Mouse (Mus musculus): ENCODE measurements around the gene Ror2. TPM values are rescaled to one million over a fixed set of nuclear protein-coding genes. Genes with fewer than 3 reads are reported as not detected.

The Ror2 gene
- polyA plus RNA-seq, 1 experiment from 2014 or later: 17.1 TPM

DNA sequence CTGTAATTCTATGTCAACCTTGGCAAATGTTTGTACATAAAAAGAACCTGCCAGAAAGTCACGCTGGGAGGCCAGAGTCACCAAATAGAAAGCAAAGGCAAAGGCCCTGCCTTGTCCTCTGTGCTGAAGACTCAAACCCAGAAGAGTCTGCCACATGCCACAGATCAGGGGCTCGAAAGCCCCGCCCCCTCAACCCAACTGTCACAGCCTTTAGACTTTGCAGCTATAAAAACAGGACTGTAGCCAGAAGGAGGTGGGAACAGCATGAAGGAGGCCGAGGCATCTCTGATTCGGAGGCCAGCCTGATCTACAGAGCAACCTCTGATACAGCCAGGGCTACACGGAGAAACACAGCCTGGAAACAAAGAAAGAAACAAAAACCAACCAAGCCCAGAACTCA, 37.8 kb downstream of the Ror2 start:
- Histone ChIP-seq H3K9me3 (no peaks in the 10 kb centered on the region), H3K27me3 (no peaks in the 10 kb centered on the region), H3K9ac (no peak overlapping the region), H3K4me3 (no peak overlapping the region), H3K36me3 (no peaks in the 10 kb centered on the region), H3K27ac (0 out of 2 replicates have a peak overlapping the region, but pooled peaks have one; percentile 69), H3K4me1 (peaks cover 65% of the 10 kb centered on the region), H3K4me2 (no peak overlapping the region)
- WGBS: 45% methylated on average over 6 of the region's 6 CpGs
- ATAC-seq (ENCODE audit: borderline replicate concordance, extremely low read depth, low FRiP score, low TSS enrichment): no peak

DNA sequence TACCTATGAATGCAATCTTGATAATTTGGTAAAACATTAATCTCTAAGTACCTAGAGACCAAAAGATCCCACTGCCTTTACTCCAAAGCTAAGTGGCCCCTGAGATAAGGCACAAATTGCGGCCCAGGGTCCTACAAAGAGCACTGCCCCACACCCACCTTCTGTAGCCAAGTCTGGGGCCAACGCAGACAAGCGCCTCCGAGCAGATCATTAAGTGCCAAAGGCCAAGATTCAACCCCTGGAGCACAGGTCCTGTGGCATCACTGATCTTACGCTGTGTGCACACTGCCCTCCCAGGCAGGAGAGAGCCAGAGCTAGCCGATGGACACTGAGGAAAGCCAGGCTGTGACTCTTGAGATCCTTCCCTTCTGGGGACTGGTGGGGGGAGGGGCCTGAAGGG, 38.7 kb downstream of the Ror2 start:
- no peaks in the 10 kb centered on the region for H3K36me3 ChIP-seq
- WGBS: 49% methylated on average over 6 of the region's 6 CpGs
- no peaks in the 10 kb centered on the region for H3K27me3 ChIP-seq
- H3K4me3 ChIP-seq: no peak overlapping the region
- peak; percentile 36; the same call in 1 of the 2 replicates for ATAC-seq (ENCODE audit: borderline replicate concordance, extremely low read depth, low FRiP score, low TSS enrichment)
- no peak overlapping the region for H3K9ac ChIP-seq
- no peak overlapping the region for H3K4me2 ChIP-seq
- peak overlapping the region; percentile 69 for H3K27ac ChIP-seq
- H3K4me1 ChIP-seq: peaks cover 65% of the 10 kb centered on the region
- no peaks in the 10 kb centered on the region for H3K9me3 ChIP-seq

DNA sequence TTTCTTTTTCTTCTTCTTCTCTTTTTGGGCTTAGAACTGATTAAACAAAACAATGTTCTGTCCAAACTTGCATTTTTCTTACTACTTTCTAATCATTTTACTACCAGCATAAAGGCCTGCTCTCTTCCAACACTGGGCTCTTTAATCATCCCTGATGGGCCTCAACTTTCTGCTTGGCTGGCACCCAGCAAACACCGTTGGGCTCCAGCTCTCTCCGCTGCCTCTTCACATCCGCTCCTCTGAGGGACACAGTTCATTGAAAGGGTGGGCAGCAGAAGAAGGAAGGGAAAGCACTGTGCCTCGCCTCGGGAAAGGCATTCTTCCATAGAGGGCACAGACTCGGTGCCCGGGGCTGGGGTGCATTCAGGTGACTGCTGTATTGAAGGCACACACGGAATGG, 41.8 kb downstream of the Ror2 start:
- Histone ChIP-seq H3K9ac (no peak overlapping the region), H3K9me3 (0 out of 2 replicates have a peak, but pooled peaks cover 5% of the 10 kb centered on the region), H3K27me3 (no peaks in the 10 kb centered on the region), H3K27ac (peak overlapping the region; percentile 34; the same call in 1 of the 2 replicates), H3K36me3 (no peaks in the 10 kb centered on the region), H3K4me2 (no peak overlapping the region), H3K4me1 (peaks cover 56% of the 10 kb centered on the region), H3K4me3 (no peak overlapping the region)
- no peak for ATAC-seq (ENCODE audit: borderline replicate concordance, extremely low read depth, low FRiP score, low TSS enrichment)
- 33% methylated on average over 8 of the region's 8 CpGs for WGBS

DNA sequence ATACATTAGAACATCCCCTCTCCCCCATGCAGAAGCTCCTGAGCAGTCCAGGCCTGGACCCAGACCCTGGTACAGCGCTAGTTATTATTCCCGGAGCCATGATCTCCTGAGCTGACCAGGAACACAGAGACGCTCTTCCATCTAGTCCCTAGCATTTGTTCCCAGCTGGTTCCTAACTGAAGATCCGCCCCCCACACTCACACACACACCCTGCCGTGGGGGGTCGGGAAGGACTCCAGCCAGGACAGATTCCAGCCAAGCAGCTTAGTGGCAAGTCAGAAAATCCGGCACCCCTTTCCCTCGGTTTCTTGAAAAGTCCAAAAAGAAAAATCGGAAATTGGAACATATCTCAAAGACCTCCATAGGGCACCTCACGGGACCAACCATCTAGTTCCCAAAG, 48.5 kb downstream of the Ror2 start:
- Histone ChIP-seq H3K36me3 (no peaks in the 10 kb centered on the region), H3K4me1 (peaks cover 58% of the 10 kb centered on the region), H3K27me3 (no peaks in the 10 kb centered on the region), H3K4me3 (no peak overlapping the region), H3K27ac (peak overlapping the region; percentile 20), H3K4me2 (no peak overlapping the region), H3K9ac (no peak overlapping the region), H3K9me3 (0 out of 2 replicates have a peak, but pooled peaks cover 5% of the 10 kb centered on the region)
- ATAC-seq (ENCODE audit: borderline replicate concordance, extremely low read depth, low FRiP score, low TSS enrichment): 0 out of 2 replicates have a peak, but pooled peaks have one; percentile 17
- 43% methylated on average over 10 of the region's 10 CpGs for WGBS

DNA sequence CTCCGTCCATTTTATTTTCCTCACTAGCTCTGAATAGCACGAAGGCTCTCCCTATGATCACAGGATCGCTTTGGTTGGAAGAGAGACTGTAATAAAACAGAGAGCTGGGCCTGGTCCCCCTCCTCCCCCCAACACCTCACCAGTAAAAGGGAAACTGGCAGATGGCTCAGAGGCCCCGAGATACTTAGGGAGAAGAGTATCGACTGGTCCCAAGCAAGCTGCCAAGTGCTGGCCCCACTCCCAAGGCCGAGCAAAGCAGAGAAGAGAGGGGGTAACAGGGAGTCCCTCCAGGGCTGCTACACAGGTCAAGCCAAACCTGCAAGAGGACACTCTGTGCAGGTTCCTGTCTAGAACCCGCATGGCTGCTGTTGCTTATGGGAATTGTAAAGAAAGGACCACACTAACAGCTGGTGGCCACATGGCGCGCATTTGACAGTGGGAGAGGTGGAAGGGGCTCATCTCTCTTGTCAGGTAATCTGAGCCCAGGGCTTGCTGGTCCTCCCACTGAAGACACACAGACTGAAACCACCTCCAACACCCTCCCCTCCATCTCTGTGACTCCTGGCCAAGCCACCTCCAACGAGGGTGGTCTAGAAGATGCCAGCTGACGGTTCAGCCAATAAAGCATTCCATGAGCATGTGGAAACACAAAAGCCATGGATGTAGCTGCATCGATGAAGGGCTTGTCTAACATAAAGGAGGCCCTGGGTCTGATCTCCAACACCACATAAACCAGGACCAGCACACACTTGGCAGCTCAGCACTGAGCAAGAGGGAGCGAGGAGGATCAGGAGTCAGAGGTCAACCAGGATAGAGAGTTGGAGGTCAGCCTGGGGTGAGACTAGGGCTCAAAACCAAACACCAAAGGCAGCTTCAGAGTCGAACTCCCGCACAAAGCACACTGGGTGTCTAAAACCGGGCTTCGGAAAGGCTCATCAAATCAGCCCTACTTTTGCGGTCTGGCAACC, 49.2 kb downstream of the Ror2 start:
- 0 out of 2 replicates have a peak, but pooled peaks cover 5% of the 10 kb centered on the region for H3K9me3 ChIP-seq
- H3K9ac ChIP-seq: no peak overlapping the region
- peaks cover 65% of the 10 kb centered on the region for H3K4me1 ChIP-seq
- H3K27ac ChIP-seq: peak overlapping the region; percentile 20
- 0 out of 2 replicates have a peak overlapping the region, but pooled peaks have one; percentile 7 for H3K4me2 ChIP-seq
- no peak overlapping the region for H3K4me3 ChIP-seq
- no peaks in the 10 kb centered on the region for H3K27me3 ChIP-seq
- no peaks in the 10 kb centered on the region for H3K36me3 ChIP-seq
- peak; percentile 36 for ATAC-seq (ENCODE audit: borderline replicate concordance, extremely low read depth, low FRiP score, low TSS enrichment)
- 33% methylated on average over 18 of the region's 18 CpGs for WGBS

DNA sequence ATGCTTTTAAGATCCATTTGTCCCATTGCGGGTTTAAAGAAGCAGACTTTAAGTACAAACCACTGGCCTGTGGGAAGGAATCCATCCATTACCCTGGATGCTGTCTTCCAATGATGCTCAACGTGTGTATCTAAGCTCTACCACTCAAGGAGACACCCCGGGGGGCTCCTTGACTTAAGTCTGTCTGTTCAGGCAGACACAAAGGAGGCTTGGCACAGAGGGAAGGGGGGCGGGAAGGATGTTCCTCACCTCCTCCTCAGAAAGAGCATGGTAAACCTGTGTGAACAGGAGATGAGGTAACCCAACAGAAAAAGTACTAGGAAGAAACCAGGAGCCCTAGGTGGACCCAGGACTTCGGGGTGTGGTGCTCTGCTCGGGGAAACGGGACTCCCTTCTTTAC, 50.0 kb downstream of the Ror2 start:
- Histone ChIP-seq H3K36me3 (no peaks in the 10 kb centered on the region), H3K4me1 (peaks cover 69% of the 10 kb centered on the region), H3K9me3 (no peaks in the 10 kb centered on the region), H3K4me2 (no peak overlapping the region), H3K9ac (no peak overlapping the region), H3K4me3 (no peak overlapping the region), H3K27me3 (no peaks in the 10 kb centered on the region), H3K27ac (peak overlapping the region; percentile 20; the same call in 1 of the 2 replicates)
- WGBS: 31% methylated on average over 7 of the region's 7 CpGs
- no peak for ATAC-seq (ENCODE audit: borderline replicate concordance, extremely low read depth, low FRiP score, low TSS enrichment)

DNA sequence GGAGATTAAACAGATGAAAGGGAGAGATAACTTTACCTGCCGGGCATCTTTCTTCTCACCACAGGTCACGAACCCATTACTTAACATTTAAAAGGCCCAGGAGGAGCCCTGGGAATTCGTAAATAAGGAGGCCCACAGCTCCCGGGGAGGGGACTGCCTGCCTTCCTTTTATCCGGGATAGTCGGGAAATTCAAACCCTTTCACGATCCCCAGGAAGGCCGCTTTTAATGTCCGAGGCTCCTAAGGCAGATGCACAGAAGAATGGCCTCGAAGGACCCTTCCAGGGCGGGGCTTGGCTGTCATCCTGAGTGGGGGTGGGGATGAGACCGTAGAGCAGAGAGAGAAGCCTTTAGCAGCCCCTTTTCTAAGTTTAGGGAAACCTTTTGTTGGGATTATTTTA, 51.1 kb downstream of the Ror2 start:
- no peak overlapping the region for H3K4me3 ChIP-seq
- no peak for ATAC-seq (ENCODE audit: borderline replicate concordance, extremely low read depth, low FRiP score, low TSS enrichment)
- WGBS: 15% methylated on average over 12 of the region's 12 CpGs

DNA sequence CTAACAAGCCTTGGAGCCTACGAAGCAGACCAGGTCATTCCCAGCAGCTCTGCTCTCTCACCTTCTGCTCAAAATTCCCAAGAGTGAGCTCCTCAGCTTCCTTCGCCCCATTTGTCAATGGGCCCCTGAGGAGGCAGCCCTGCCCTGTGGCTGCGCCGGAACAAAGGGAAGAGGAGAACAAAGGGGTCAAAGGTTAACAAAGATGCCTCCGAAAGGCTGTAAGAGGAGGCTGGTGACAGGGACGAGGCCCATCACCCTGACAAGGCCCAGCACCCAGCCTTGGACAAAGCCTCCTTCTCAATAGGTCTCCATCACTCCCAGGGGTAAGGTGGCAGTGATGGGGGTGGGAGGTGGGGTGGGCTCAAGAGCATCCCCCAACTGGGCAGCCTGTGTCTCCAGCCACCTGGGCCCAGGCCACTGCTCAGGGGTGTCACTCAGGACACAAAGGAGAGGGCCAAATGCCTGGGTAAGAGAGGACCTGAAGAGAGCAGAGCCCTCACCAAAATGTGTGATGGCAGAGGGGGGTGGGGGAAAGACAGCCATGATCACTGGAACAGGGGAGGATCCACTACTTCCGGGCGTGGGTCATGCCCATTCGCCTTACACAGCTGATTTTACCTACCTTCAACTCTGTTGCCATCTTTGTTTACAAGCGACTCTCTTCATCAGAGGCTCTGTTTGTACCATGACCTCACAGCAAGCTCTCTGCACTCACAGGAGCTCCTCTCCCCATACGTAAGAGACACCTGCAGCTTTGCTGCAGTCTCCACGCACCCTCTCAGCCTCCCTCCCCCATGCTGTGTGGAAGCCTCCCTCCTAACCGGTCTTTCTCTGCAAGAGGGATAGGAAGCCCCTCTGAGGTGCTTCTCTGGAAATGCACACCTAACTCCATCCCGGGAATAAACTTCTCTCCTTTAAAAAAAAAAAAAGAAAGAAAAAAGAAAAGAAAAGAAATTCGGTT, 51.8 kb downstream of the Ror2 start:
- Histone ChIP-seq H3K4me2 (no peak overlapping the region), H3K4me3 (no peak overlapping the region), H3K27me3 (no peaks in the 10 kb centered on the region), H3K36me3 (no peaks in the 10 kb centered on the region), H3K9me3 (no peaks in the 10 kb centered on the region), H3K27ac (0 out of 2 replicates have a peak overlapping the region, but pooled peaks have one; percentile 31), H3K4me1 (peaks cover 72% of the 10 kb centered on the region), H3K9ac (no peak overlapping the region)
- WGBS: 52% methylated on average over 15 of the region's 15 CpGs
- no peak for ATAC-seq (ENCODE audit: borderline replicate concordance, extremely low read depth, low FRiP score, low TSS enrichment)

More for the DNA sequence above, 51.1 kb downstream of the Ror2 start:
- Histone ChIP-seq H3K4me1 (peaks cover 72% of the 10 kb centered on the region), H3K27ac (no peak overlapping the region), H3K36me3 (no peaks in the 10 kb centered on the region), H3K9ac (no peak overlapping the region), H3K4me2 (no peak overlapping the region), H3K9me3 (no peaks in the 10 kb centered on the region), H3K27me3 (no peaks in the 10 kb centered on the region)

DNA sequence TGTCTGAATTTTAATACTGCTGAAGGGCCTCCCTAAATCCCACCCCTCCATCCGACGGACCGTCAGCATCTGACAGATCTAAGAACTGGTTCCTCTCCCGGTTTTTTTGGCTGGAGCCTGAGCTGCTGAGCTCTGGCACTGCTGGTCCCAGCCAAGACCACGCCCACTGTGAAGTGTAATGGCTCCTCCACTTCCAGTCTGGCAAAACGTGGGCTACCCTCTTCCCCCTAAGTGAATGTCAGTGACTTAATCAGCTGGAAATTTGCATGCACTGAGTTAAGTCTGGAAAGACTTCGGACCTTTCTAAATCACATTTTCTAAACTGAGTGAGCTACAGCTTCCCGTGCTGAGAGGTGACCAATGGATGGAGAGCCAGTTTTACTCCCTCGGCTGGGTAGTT, 52.5 kb downstream of the Ror2 start:
- peak; percentile 47; the same call in 1 of the 2 replicates for ATAC-seq (ENCODE audit: borderline replicate concordance, extremely low read depth, low FRiP score, low TSS enrichment)
- Histone ChIP-seq H3K36me3 (no peaks in the 10 kb centered on the region), H3K9ac (no peak overlapping the region), H3K27ac (0 out of 2 replicates have a peak overlapping the region, but pooled peaks have one; percentile 31), H3K27me3 (no peaks in the 10 kb centered on the region), H3K4me2 (no peak overlapping the region), H3K4me3 (no peak overlapping the region), H3K4me1 (peaks cover 72% of the 10 kb centered on the region), H3K9me3 (no peaks in the 10 kb centered on the region)
- 12% methylated on average over 9 of the region's 9 CpGs for WGBS

DNA sequence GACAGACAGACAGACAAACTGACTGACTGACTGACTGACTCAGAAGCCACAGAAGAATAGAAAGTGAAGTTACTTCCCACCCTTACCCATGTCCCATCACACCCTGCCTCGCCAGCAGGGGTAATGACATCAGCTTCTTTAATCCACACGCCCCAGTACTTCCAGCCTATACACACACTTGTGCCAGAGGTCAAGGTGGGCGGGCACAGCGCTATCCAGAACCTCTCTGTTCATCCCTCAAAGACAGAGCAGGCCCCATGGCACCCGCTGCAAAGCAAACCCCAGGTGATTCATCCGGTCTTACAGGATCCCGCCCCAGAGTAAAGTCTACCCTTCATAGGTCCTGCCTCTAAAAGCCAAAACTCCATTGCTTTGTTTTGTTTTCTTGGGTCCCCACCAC, 53.5 kb downstream of the Ror2 start:
- Histone ChIP-seq H3K9me3 (no peaks in the 10 kb centered on the region), H3K36me3 (no peaks in the 10 kb centered on the region), H3K4me2 (no peak overlapping the region), H3K27ac (no peak overlapping the region), H3K4me1 (peaks cover 68% of the 10 kb centered on the region), H3K27me3 (no peaks in the 10 kb centered on the region), H3K9ac (no peak overlapping the region), H3K4me3 (no peak overlapping the region)
- no peak for ATAC-seq (ENCODE audit: borderline replicate concordance, extremely low read depth, low FRiP score, low TSS enrichment)
- WGBS: 37% methylated on average over 7 of the region's 7 CpGs

DNA sequence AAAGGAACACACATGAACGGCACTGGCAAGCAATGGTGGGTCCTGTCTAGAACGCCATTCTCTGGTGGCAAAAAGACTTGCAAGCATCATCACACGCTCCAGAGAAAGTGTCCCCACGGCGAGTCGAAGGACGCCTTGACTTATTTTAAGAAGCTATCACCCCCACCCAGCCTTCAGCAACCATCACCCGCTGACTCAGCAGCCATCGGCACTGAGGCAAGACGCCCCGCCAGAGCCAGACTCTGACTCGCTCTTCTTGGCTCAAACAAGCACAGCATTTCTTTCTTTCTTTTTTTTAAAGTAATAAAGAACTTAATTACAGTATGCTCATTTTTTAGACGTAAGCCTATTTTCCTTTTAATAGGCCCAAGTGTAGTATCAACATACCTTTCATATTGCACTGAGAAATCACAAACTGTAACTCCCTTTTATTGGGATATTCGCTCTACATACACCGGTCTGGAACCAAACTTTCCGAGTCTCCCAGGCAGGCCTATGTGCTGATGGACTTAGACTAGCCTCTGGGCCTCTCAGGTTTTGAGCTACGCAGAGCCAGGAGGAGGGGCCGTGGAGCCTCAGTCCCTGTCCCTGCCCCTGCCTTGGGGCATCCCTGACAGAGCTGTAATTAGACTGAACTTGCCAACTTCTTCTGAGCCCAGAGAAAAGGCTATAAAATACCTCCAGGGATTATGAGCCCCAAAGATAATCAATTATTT, 55.3 kb downstream of the Ror2 start:
- H3K4me2 ChIP-seq: no peak overlapping the region
- no peak overlapping the region for H3K9ac ChIP-seq
- no peaks in the 10 kb centered on the region for H3K9me3 ChIP-seq
- no peaks in the 10 kb centered on the region for H3K36me3 ChIP-seq
- H3K4me3 ChIP-seq: no peak overlapping the region
- 68% methylated on average over 18 of the region's 18 CpGs for WGBS
- ATAC-seq (ENCODE audit: borderline replicate concordance, extremely low read depth, low FRiP score, low TSS enrichment): no peak
- H3K27me3 ChIP-seq: no peaks in the 10 kb centered on the region
- H3K27ac ChIP-seq: no peak overlapping the region
- H3K4me1 ChIP-seq: peaks cover 64% of the 10 kb centered on the region
